Mouse (Mus musculus): ENCODE results near the gene Ppil4.
"Not testable (repeated sequence)": the region's sequence is repeated elsewhere in the genome, so short reads cannot be mapped to it uniquely, and the experiment has no call there.

The Ppil4 gene

GRCm38 (mm10) chr10:7792751-7793385, at the start of gene Ppil4, which contains the start of gene Ginm1:
Gene Ppil4, plus strand, starts transcription at chr10:7792891.
Gene Ginm1, minus strand, starts transcription at chr10:7792824.
- DNase-seq (ENCODE audit: low read depth, low spot score) = peak; percentile 90

DNA sequence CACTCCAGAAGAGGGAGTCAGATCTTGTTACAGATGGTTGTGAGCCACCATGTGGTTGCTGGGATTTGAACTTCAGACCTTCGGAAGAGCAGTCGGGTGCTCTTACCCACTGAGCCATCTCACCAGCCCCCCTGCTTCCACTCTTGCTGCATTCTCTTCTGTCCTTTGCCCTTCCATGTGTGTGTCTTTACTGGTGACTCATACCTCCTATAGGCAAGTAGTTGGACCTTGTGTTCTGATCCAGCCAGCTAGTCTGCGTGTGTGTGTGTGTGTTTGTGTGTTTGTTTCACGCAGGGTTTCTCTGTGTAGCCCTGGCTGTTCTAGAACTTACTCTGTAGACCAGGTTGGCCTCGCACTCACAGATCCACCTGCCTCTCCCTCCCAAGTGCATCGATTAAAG, 47.2 kb upstream of the Ppil4 start:
- not testable (repeated sequence) for DNase-seq (ENCODE audit: low read depth, low spot score)

DNA sequence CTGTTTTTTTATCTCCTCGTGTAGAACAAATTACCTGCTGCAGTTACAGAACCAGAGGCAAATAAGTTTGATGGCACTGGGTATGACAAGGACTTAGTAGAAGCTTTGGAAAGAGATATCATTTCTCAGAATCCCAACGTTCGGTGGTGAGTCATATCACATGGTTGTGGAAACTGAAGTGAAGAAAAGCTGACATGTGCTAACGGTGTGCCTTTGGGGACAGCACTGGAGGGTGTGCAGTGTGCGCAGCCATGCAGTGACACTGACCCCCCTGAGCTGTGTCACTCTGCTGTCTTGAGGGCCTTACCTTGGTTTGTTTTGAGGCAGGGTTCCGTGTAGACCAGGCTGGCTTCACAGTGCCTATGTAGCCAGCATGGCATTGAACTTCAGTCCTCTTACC, 43.9 kb upstream of the Ppil4 start:
- no peak for DNase-seq (ENCODE audit: low read depth, low spot score)

DNA sequence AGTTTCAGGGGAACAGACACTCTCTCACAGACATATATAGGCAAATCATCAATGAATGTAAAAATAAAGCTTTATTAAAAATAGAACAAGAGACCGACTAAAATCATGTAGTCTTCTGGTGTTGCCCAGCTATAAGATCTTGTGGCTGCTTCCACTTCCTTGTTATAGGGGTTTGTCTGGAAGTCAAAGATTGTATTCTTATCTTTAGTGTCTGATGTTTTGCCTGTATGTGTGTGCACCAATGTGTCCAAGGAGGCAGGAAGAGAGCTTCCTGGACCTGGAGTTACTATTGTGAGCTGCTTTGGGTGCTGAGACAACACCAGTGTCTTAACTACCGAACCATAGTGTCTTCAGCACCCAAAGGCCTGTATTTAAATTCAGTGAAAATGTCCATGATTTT, 35.1 kb upstream of the Ppil4 start:
- no peak for DNase-seq (ENCODE audit: low read depth, low spot score)

DNA sequence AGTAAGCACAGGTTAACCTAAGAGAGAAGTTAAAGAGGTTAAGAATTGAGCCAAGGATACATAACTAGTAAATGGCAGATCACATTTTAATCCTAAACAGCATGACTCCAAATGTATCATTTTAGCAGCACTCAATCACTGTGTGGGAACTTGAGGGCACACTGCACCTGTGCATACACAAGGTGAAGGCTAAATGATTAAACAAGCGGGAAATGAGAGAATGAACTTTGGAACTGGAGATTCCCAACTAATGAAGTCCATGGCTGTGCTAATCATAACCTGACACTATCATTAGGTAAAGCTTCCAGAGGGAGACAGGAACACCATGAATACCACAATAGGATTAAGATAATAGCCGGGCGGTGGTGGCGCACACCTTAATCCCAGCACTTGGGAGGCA, 20.3 kb upstream of the Ppil4 start:
- DNase-seq (ENCODE audit: low read depth, low spot score) = no peak

DNA sequence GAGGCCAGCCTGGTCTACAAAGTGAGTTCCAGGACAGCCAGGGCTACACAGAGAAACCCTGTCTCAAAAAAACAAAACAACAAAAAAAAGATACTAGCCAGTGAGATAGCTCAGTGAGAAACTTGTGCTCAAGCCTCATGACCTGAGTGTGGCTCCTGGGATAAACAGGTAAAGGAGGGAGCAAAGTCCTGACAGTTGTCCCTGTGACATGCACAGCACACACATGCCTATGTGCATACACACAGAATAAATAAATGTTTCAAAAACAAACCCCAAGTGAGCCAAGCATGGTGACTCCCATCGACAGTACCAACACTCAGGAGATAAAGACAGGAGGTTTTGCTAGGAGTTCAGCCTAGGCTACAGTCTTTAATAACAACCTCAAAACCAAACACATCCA, 19.9 kb upstream of the Ppil4 start:
- DNase-seq (ENCODE audit: low read depth, low spot score) = no peak

DNA sequence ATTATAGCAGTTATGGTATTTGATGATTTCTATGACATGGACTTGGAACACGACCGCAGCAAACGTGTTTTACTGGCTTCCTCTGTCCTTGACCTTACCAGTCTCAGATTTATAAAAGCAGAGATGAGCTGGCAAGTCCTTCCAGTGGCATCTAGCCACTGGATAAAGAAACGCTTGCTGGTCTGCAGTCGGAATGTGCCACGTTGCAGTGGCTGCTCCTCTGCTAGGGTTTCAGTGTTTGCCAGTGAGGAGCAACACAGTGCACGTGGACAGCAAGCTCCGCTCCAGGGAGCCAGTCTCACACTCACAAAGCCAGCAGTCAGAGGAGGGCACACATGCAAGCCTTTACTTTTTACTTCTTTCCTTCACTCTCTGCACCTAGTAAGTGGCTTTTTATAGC, 17.3 kb upstream of the Ppil4 start:
- DNase-seq (ENCODE audit: low read depth, low spot score) = no peak

DNA sequence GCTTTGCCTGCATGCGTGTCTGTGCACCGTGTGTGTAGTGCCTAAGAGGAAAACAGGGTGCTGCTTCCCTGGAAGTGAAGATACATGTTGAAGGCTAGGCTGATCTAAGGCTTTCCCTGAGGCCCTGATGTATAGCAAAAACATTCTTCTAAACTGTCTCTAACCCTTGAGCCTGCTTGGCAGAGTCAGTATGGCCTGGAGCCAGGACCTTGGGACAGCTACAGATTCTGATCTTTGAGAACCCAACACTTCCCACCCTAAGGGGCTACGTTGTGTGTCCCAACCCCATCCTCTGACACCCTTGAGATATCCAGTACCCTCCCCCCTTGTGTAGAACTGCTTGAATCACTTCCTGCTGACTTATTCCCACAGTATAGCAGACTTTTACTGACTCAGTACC, 14.3 kb upstream of the Ppil4 start:
- no peak for DNase-seq (ENCODE audit: low read depth, low spot score)

GRCm38 (mm10) chr10:7779751-7780237, 12.9 kb upstream of the Ppil4 start:
- peak; percentile 3 for DNase-seq (ENCODE audit: low read depth, low spot score)

GRCm38 (mm10) chr10:7780238-7781176, 12.2 kb upstream of the Ppil4 start:
- DNase-seq (ENCODE audit: low read depth, low spot score) = peak; percentile 81

GRCm38 (mm10) chr10:7781214-7781613, 11.5 kb upstream of the Ppil4 start:
- DNase-seq (ENCODE audit: low read depth, low spot score) = no peak

DNA sequence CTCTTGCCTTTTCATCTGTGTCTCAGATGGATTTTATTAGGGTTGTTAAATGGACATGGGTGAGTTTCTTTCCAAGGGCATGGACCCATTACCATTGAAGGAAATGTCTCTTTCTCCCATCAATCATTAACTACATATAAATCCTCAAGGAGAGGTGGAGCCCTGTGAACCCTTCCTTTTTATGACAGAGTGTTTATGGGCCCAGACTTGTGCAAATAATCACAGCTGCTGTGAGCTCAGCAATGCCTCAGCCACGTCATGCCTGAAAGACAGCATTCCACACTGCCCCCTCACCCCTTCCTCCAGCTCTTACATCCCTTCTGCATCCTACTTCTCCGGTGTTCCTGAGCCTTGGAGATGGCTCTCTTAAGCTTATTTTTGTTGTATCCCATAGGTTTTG, 5.4 kb upstream of the Ppil4 start:
- DNase-seq (ENCODE audit: low read depth, low spot score) = no peak

- DNase-seq (ENCODE audit: low read depth, low spot score) = no peak
These were observed 389 bp upstream of the Ppil4 start for GRCm38 (mm10) chr10:7792254-7792750.

- DNase-seq (ENCODE audit: low read depth, low spot score) = no peak
These were observed 8.6 kb downstream of the Ppil4 start for GRCm38 (mm10) chr10:7801258-7801657.

DNA sequence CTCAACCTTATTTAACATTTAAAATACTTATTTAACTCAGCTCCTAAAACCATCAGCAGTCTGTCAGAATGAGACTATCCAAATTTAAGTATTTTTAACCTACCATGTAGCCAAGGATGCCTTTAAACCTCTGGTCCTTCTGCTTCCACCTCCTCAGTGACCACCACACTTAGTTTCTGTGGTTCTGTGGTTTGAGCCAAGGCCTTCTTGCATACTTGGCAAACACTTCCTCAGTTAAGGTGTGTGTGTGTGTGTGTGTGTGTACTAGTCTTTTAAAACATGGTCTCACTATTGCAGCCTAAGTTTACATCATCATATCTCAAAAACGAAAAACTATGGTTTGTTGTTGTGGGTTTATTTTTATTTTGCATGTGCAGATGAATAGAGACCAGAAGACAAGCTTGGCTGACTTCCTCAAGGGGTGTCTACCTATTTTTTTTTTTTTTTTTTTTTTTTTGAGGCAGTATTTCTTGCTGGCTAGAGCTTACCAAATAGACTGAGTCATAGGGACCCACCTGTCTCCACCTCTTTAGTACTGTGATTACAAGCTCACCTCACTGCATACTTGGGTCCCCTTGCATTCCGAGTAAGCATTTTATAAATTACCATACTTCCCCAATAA, 9.9 kb downstream of the Ppil4 start:
- no peak for DNase-seq (ENCODE audit: low read depth, low spot score)

DNA sequence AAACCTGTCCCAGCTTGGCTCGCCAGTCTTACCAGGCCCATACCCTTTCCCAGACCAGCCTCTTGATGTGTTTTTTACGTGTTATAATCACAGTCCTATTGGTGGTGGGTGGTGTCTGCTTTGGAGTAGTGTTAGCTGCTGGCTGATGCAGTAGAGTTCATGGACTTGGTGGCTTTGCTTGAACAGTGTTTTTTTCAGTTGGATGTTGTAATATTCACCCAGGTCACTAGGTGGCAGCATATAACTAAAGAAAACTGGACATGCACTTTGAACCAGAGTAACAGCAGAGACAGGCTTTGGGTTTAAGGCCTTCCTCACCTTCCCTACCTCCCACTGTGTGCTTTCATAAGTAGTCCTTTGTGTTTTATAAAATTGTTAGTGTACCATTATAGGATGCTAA, 17.2 kb downstream of the Ppil4 start:
- DNase-seq (ENCODE audit: low read depth, low spot score) = peak; percentile 59

DNA sequence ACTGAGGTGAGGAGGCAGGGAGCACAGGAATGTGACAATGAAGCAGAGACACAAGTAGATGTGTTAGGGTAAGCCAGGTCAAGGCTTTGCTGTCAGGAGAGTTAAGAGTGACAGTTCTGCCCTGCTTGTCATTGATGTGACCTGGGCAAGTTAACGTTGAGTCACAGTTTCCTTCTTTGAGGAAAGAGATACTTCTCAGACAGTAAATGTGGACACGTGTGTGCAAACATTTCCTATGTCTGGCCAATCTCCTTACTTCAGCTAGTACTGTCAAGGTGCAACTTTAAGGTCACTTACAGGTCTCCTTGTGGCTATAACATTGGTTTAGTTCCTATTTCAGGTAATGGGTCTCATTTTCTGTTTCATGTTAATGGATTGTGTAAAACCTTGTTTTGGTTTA, 23.8 kb downstream of the Ppil4 start:
- no peak for DNase-seq (ENCODE audit: low read depth, low spot score)

DNA sequence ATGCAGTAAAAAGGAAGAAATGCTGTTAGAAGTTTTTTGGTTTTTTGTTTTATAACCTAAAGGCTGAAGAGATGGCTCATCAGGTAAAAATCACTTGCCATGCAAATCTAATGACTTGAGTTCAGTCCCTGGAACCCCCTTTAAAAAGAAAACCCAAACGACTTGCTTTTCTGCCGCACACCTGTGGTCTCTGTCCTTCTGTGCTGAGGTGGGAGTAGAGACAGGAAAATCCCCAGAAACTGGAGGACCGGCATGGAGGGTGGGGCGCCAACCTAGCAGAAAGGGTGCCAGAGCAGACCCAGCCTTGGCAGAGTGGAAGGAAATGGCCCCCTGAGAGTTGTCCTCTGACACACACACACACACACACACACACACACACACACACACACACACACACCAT, 26.0 kb downstream of the Ppil4 start:
- no peak for DNase-seq (ENCODE audit: low read depth, low spot score)

DNA sequence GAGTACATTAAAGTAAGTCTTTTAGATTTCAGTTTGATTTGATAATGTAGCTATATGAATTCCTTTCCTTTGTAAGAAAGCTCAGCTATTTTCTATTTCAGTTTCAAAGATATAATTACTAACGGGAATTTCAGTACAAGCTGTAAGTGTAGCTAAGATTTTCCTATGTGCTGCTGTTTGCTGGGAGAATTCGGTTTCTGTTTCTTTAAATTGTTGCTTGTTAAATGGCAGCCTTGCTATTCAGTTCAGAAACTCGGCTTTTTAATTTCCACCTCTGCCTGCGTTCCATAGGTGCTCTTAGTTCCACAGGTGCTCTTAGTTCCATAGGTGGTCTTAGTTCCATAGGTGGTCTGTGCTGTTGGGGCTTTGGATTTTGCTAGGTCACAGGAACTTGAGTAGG, 26.5 kb downstream of the Ppil4 start:
- no peak for DNase-seq (ENCODE audit: low read depth, low spot score)

GRCm38 (mm10) chr10:7819603-7820002, 26.9 kb downstream of the Ppil4 start:
- no peak for DNase-seq (ENCODE audit: low read depth, low spot score)

DNA sequence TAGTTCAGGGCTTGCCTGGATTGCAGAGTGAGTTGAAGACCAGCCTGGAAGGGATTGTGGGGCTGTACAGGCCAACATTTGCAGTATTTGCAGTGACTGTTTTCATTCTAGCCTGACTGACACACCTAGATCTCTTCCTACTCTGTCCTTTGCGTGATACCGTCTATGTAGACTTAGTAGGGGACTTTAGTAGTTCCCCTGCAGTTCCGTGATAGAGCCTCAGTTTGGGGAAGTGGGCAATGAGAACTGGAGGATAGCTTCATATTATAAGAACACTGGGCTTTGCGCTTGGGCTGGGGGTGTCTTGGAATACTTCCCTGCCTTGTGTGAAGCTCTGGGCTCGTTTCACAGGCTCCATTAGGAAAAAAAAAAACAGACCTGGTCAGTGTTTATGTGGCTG, 27.5 kb downstream of the Ppil4 start:
- DNase-seq (ENCODE audit: low read depth, low spot score) = no peak

- no peak for DNase-seq (ENCODE audit: low read depth, low spot score)
These were observed 29.3 kb downstream of the Ppil4 start for GRCm38 (mm10) chr10:7821981-7822380.
